Mouse (Mus musculus): Measurements from ENCODE around the gene Usp34.

DNA sequence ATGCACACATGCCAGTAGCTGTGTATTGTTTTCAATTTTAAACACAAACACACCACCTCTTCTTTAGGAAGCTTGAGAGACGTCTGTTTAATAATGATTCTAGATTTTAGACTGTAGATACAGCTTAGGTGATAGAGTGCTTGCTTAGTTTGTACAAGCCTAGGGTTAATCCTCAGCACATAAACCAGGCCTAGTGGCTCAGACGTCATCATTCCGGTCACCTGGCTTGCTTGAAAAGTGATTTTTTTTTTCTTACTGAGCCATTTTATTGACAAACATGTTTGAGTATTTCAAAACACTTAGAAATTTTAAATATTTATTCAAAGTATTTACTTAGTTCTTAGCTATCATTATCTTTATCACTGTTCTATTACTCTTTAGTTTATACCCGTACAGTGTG is 65.3 kb downstream of the Usp34 start:
- TF ChIP-seq CTCF (IDR thresholded peaks at IDR 0.05; ENCODE audit: control insufficient read depth, insufficient read depth, low read length) = no peak
- no peak for TF ChIP-seq POLR2A (IDR thresholded peaks at IDR 0.05; ENCODE audit: borderline replicate concordance, control insufficient read depth, low read depth, low read length)
